Mouse (Mus musculus) kidney, adult 2 months (tissue): Measurements from ENCODE around the gene Zfp398.

ENCODE experiments used
- CTCF ChIP-seq: fragments of 200-500 bp; conservative IDR thresholded peaks from 2 replicates; pipeline ENCODE4 v1.5.1; 2011; ENCODE audit warnings: low read depth, mild to moderate bottlenecking, control low read depth, low read length, moderate library complexity, mixed read lengths; ENCODE audit not compliant: insufficient read depth, insufficient read length
- POLR2A ChIP-seq: fragments of 200-500 bp; IDR thresholded peaks from one replicate; pipeline ENCODE4 v1.6.1; 2011; ENCODE audit warnings: low read depth, low read length, control low read depth

GRCm38 (mm10) chr6:47793284-47793683, 42.2 kb upstream of the Zfp398 start:
- TF ChIP-seq POLR2A, result no peak
- no peak for TF ChIP-seq CTCF
